ENCODE assay signal across 28 mouse cellular contexts in genomic region chr1:184100414-184100813, GRCm38 (mm10).
DNase-seq lines count a peak whose midpoint lies in the region; ATAC-seq and TF ChIP-seq lines count a peak whose summit lies in the region.
"Had no signal": no experiment of that assay in that cellular context is flagged by ENCODE, and none has a peak within 500 bp of the region (broad histone marks: within the 10 kb centered on the region; RNA-seq: fewer than 3 reads in every experiment).

No protein-coding gene starts in this region.

- peak; percentile 60 for DNase-seq in heart, adult 11 months
- DNase-seq in heart, postnatal 25 days (ENCODE audit: low spot score), result no peak
- DNase-seq in lung, postnatal 0 days (ENCODE audit: low spot score), result peak; percentile 35
- DNase-seq in lung, adult 2 months, result no peak
- no peak for DNase-seq in stomach, postnatal 0 days (ENCODE audit: low spot score)
- DNase-seq: adrenal gland, postnatal 25 days; cerebellum, adult 11-12 months; cerebellum, postnatal 10 days; gastrocnemius, postnatal 10 days; heart, postnatal 4 days; kidney, adult 11 months; kidney, postnatal 36 days; lung, embryonic 14.5 days; lung, postnatal 4 days; right cerebral cortex, adult 18-20 months had no signal

- no peak overlapping the region for H3K27ac ChIP-seq in lung, postnatal 0 days (ENCODE audit: low read length)
- 0 out of 2 replicates have a peak overlapping the region, but pooled peaks have one; percentile 18 for H3K27ac ChIP-seq in stomach, postnatal 0 days (replicated peaks)
- H3K27ac ChIP-seq: hindbrain, embryonic 14.5 days; kidney, embryonic 15.5 days; layer of hippocampus, adult 2 months; left cerebral cortex, adult 2 months; limb, embryonic 12.5 days; midbrain, embryonic 12.5 days; neural tube, embryonic 12.5 days had no signal

- TF ChIP-seq CTCF in lung, postnatal 0 days (IDR thresholded peaks at IDR 0.05), result no peak
- no peak for TF ChIP-seq CTCF in lung, adult 2 months (IDR thresholded peaks at IDR 0.05; ENCODE audit: insufficient read depth, low read length)
- TF ChIP-seq CTCF in stomach, postnatal 0 days (IDR thresholded peaks at IDR 0.05; ENCODE audit: low read depth), result no peak

- no peak for TF ChIP-seq POLR2A in lung, adult 2 months (IDR thresholded peaks at IDR 0.05; ENCODE audit: borderline replicate concordance, extremely low read depth, low read depth, low read length)

- no peak overlapping the region for H3K4me3 ChIP-seq in lung, postnatal 0 days (ENCODE audit: low read depth, low read length)
- no peak overlapping the region for H3K4me3 ChIP-seq in lung, adult 2 months (replicated peaks; ENCODE audit: extremely low read depth, low read depth, low read length)
- no peak overlapping the region for H3K4me3 ChIP-seq in stomach, postnatal 0 days (ENCODE audit: low read depth, low read length)
- H3K4me3 ChIP-seq: erythroblast, embryonic 14.5 days; kidney, embryonic 15.5 days; layer of hippocampus, adult 2 months; left cerebral cortex, adult 2 months; limb, embryonic 12.5 days; megakaryocyte, embryonic 14.5 days; midbrain, embryonic 12.5 days; myocyte; neural tube, embryonic 12.5 days had no signal

- no peak overlapping the region for H3K9ac ChIP-seq in lung, postnatal 0 days (replicated peaks; ENCODE audit: low read depth)
- no peak overlapping the region for H3K9ac ChIP-seq in stomach, postnatal 0 days (ENCODE audit: low read length)
- H3K9ac ChIP-seq: hindbrain, embryonic 14.5 days; kidney, embryonic 15.5 days; limb, embryonic 12.5 days; lung, embryonic 14.5 days; midbrain, embryonic 12.5 days; neural tube, embryonic 12.5 days had no signal

- TF ChIP-seq EP300 in lung, postnatal 0 days (IDR thresholded peaks at IDR 0.05), result no peak
- no peak for TF ChIP-seq EP300 in stomach, postnatal 0 days (optimal IDR thresholded peaks at IDR 0.05)

- H3K4me1 ChIP-seq in lung, postnatal 0 days (ENCODE audit: insufficient read depth, low read depth, low read length), result no peaks in the 10 kb centered on the region
- H3K4me1 ChIP-seq in lung, adult 2 months (ENCODE audit: control insufficient read depth, insufficient read depth, low read length), result no peaks in the 10 kb centered on the region
- no peaks in the 10 kb centered on the region for H3K4me1 ChIP-seq in stomach, postnatal 0 days (replicated peaks; ENCODE audit: control insufficient read depth, insufficient read depth)
- H3K4me1 ChIP-seq: kidney, embryonic 15.5 days; limb, embryonic 12.5 days; midbrain, embryonic 12.5 days; neural tube, embryonic 12.5 days had no signal

- 39% methylated on average over 5 of the region's 5 CpGs for WGBS in lung, postnatal 0 days
- whole genome bisulfite sequencing in lung, adult 2 months, result 45% methylated on average over 5 of the region's 5 CpGs
- 47% methylated on average over 5 of the region's 5 CpGs for WGBS in stomach, postnatal 0 days

- no peaks in the 10 kb centered on the region for H3K9me3 ChIP-seq in lung, postnatal 0 days (ENCODE audit: low read length)
- H3K9me3 ChIP-seq in stomach, postnatal 0 days (ENCODE audit: control insufficient read depth, low read length), result no peaks in the 10 kb centered on the region
- H3K9me3 ChIP-seq: kidney, embryonic 15.5 days; limb, embryonic 12.5 days; megakaryocyte, embryonic 14.5 days; midbrain, embryonic 12.5 days; neural tube, embryonic 12.5 days had no signal

- no peaks in the 10 kb centered on the region for H3K36me3 ChIP-seq in lung, postnatal 0 days (ENCODE audit: insufficient read depth, low read length)
- H3K36me3 ChIP-seq in stomach, postnatal 0 days (ENCODE audit: control insufficient read depth, insufficient read depth, low read length), result no peaks in the 10 kb centered on the region
- H3K36me3 ChIP-seq: kidney, embryonic 15.5 days; limb, embryonic 12.5 days; midbrain, embryonic 12.5 days; neural tube, embryonic 12.5 days had no signal

- intact Hi-C loops in heart, postnatal 25 days (cut with DNase I), result no loop called here

- no peaks in the 10 kb centered on the region for H3K27me3 ChIP-seq in lung, postnatal 0 days (replicated peaks; ENCODE audit: insufficient read depth, low read length)
- H3K27me3 ChIP-seq in stomach, postnatal 0 days (ENCODE audit: control insufficient read depth, insufficient read depth, low read length), result no peaks in the 10 kb centered on the region
- H3K27me3 ChIP-seq: kidney, embryonic 15.5 days; limb, embryonic 12.5 days; megakaryocyte, embryonic 14.5 days; midbrain, embryonic 12.5 days; neural tube, embryonic 12.5 days had no signal

- peak; percentile 65 for ATAC-seq in lung, postnatal 0 days
- ATAC-seq in activated CD4-positive, CD25-positive, alpha-beta regulatory T cell, adult 4 months, result peak; percentile 5
- no peak for ATAC-seq in stomach, postnatal 0 days (ENCODE audit: low FRiP score, low TSS enrichment)
- no peak for ATAC-seq in CD4-positive, CD25-positive, alpha-beta regulatory T cell, adult 4 months
- ATAC-seq: forebrain, embryonic 16.5 days had no signal

- no peak overlapping the region for H3K4me2 ChIP-seq in lung, postnatal 0 days (replicated peaks; ENCODE audit: low read depth, low read length)
- H3K4me2 ChIP-seq in stomach, postnatal 0 days (replicated peaks; ENCODE audit: low read depth), result no peak overlapping the region
- H3K4me2 ChIP-seq: hindbrain, embryonic 14.5 days; kidney, embryonic 15.5 days; limb, embryonic 12.5 days; lung, embryonic 14.5 days; midbrain, embryonic 12.5 days; neural tube, embryonic 12.5 days had no signal

Comparison
In these comparisons a context has a peak if more than half of its experiments do, and no peak if none do; other contexts are left out.
1. DNase-seq: peak in heart, adult 11 months (single experiment) and lung, postnatal 0 days (single experiment); none in heart, postnatal 25 days (single experiment), lung, adult 2 months (single experiment) and stomach, postnatal 0 days (single experiment).
2. ATAC-seq: peak in lung, postnatal 0 days (single experiment) and activated CD4-positive, CD25-positive, alpha-beta regulatory T cell, adult 4 months (single experiment); none in stomach, postnatal 0 days (single experiment) and CD4-positive, CD25-positive, alpha-beta regulatory T cell, adult 4 months (single experiment).